Mouse (Mus musculus) embryo, embryonic 9.5 days (tissue): Measurements from ENCODE around the gene Fxyd1.

Experiments
- DNase-seq: peaks from one replicate; pipeline ENCODE4 v3.0.0-alpha.2; 2017; ENCODE audit errors: extremely low spot score

Gene Fxyd1

DNA sequence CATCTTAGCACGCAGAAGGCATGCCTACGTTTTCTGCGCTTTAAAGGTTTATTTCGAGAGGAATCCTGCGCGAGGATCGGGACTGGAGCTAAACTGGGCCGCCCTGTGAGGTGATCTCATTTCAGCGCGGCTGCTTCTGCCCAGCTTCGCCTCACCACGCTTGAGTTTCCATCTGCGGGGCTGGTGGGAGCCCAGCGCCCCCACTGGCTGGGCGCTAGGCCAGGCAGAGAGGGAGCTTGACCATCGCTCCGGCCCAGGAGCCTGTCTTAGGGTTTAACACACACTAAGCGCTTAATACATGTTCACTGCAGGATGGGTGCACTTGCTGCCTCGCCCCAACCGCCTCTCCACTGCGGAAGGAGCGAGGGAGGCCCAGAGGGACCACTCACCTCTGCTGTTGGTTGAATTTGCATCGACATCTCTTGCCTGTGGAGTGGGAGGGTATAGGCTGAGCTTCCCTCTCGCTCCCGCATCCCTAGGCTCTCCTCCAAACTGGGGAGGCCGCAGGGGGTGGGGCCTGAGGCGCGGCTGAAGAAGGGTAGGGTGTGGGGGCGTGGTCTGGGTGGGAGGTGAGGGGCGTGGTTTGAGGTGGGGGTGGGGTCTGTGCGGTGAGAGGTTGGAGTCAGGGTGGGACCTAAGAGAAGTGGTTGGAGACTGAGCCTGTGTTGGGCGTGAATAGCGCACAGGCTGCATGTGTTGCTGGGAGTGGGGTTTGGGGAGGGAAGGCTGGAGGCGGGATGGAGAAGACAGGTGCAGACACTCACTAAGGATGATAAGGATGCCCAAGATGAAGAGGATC lies 4.2 kb downstream of the Fxyd1 start:
- DNase-seq = peak; percentile 58

DNA sequence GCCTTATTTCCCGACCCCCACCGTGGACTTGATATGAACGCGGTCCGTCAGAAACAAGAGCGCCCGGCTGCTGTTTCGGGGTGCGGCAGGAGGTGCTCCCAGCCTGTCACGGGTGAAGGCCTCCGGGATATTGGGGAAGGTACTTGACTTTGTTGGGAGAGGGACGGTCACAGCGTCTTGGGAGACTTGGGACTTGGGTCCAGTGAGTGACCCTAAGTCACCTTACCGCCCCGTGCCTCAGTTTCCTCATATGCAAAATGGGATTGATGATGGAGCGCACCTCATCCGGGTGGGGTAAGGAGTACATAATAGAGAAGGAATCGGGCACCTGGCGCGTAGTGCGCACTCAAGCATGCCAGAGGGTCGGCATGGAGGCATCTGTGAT lies 4.8 kb downstream of the Fxyd1 start:
- DNase-seq = no peak

GRCm38 (mm10) chr7:31051321-31052021 lies 5.5 kb downstream of the Fxyd1 start, which contains the start of gene Fxyd7:
TSS of gene Fxyd7 (minus strand) at chr7:31051467.
- DNase-seq = no peak

DNA sequence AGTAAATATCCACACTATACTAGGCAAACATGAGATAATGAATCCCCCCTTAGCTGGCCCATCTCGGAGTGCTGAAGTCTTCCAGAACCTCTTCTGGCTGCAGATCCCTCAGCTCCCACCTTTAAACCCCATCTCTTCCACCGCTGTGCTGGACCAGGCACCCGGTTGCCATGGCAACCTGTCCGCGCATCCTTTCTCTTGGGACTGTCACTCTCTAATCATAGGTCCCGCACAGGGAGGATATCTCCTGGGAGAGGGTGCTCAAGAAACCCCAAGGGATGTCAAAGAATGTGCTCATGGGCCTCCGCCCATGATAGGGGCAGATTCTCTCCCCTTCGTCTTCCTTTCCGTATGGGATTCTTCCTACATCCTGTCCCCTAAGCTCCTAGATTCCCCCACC lies 6.1 kb downstream of the Fxyd1 start:
- no peak for DNase-seq

- DNase-seq = no peak
Observed at GRCm38 (mm10) chr7:31050487-31050886, 6.5 kb downstream of the Fxyd1 start.

- DNase-seq = no peak
Observed at GRCm38 (mm10) chr7:31049846-31050281, 7.1 kb downstream of the Fxyd1 start.

DNA sequence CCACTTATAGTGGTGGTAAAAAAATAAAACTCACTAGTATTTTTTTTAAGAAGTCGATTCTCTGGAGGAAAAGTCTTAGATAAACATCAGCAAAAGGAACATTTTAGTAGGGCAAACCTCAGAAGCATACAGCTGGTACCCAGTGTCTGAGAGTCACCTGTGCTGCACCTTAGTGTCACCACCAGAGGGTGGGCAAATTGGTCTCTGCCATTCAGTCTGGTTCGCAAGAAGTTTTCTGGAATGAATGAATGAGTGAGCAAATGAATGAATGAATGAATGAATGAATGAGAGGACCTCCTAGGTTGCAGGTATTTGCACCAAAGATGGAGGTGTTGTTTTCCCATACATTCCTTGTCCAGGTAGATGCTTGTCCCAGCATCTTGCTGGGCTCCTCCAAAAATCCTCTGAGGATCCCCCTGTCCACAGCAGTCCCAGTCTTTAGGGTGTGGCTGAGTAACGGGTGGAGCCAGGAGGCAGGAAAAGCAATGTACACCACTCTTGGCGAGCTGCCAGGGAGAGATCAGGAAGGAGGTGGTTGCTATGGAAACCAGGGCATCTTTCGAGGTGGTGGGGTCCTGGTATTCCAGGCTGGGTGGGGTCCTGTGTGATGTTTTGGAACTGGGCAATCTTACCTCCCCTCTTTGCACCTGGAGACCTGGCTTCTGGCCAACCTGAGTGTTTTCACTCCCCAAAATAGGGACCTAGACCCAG lies 7.7 kb downstream of the Fxyd1 start:
- no peak for DNase-seq

DNA sequence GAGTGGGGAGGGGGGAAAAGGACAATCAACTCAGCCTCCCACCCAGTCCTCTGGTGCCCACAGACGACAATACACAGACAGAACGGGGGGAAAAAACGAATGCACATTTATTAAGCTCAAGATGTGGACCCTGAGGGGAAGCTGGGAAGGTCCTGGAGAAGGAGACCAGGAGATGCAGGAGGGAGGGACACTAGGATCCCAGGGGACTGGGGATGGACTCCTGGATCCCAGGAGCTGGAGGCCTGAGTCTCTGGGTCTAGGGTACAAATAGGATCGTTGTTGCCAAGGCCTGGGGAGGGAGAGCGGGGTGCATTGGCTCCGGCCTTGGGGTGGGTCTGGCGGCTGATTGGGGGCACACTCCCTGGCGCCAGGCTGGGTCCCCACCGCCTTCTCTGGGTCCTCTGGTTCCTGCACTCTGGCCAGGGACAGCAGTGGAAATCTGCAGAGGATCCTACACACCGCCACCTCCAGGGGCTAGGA lies 14.5 kb downstream of the Fxyd1 start, which contains the start of gene Fxyd5:
Fxyd5 (minus strand) TSS at position 51 of the 480 bp plus-strand sequence.
- no peak for DNase-seq

GRCm38 (mm10) chr7:31041662-31042315 lies 15.2 kb downstream of the Fxyd1 start:
- no peak for DNase-seq

GRCm38 (mm10) chr7:31041023-31041407 lies 16.0 kb downstream of the Fxyd1 start:
- no peak for DNase-seq

GRCm38 (mm10) chr7:31040281-31041022 lies 16.5 kb downstream of the Fxyd1 start:
- DNase-seq = no peak

DNA sequence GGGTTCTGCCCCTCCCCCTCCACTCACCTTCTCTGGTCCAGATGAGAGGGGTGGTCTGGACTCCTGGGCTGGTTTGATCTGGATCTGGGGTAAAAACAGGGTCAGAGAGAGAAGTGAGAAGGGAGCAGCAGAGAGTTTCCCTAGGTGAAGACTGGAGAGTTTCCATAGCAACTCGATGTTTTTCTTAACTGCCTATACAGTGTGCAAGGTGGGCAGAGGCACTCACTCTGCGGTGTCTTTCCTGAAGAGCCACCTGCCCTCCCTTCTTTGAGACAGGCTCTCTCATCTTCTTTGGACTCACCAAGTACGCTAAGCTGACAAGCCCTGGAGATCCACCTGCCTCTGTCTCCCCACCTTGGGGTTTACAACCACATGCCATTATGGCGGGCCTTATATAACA lies 18.0 kb downstream of the Fxyd1 start:
- no peak for DNase-seq

- DNase-seq = no peak
Observed at GRCm38 (mm10) chr7:31037675-31038074, 19.3 kb downstream of the Fxyd1 start.

DNA sequence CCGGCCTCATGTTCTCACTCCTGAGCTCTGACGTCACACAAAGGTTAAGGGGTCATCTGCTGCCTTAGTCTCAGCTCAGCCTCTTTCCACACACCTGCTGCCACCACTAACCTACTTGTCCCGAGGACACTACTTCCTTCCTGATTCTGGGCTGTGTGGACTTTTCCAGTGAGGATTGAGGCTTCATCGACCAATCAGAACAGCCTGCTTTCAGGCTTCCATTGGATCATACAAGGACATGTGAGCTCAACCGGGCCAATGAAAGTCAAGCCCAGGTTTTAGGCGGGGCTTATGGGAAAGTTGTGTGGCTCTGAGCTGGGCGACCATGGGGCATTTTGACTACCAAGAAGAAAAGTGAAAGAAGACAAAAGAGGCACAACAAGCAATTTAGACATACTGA lies 20.1 kb downstream of the Fxyd1 start:
- DNase-seq = no peak

GRCm38 (mm10) chr7:31035291-31035690 lies 21.7 kb downstream of the Fxyd1 start:
- no peak for DNase-seq

DNA sequence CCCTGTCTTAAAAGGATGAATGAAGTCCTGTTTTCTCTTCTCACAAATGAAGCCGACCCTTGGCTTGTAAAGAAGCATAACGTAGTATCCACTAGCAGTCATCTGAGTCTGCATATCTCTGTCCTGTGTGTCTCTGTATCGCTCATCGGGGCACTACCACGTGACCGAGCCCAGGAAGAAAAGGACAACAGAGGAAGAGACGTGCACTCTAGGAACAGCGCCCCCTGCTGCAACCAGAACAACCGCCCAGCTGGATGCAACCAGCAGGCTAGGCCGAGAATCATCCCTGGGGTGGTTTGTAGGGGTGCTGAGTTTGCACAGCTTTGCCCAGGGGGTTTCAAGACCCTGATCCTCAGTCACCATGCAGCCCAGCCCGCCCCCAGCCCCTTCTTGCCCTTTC lies 22.2 kb downstream of the Fxyd1 start:
- no peak for DNase-seq

GRCm38 (mm10) chr7:31033409-31034165 lies 23.4 kb downstream of the Fxyd1 start:
- no peak for DNase-seq

- no peak for DNase-seq
Observed at GRCm38 (mm10) chr7:31031731-31032130, 25.3 kb downstream of the Fxyd1 start.

DNA sequence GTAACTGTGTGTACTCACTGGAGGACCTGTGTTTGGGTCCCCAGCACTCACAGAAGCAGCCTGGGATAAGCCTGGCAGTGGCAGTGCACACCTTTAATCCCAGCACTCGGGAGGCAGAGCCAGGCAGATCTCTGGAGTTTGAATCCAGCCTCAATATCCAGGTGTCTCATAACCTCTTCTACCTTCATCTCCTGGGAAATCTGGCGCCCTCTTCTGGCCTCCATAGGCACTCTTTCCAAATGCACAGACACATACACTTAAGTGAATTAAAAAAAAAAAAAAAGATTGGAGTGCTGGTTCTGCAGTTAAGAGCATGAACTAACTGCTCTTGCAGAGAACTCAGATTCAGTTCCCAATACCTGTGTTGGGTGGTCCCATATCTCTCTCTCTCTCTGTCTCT lies 26.3 kb downstream of the Fxyd1 start:
- DNase-seq = no peak

DNA sequence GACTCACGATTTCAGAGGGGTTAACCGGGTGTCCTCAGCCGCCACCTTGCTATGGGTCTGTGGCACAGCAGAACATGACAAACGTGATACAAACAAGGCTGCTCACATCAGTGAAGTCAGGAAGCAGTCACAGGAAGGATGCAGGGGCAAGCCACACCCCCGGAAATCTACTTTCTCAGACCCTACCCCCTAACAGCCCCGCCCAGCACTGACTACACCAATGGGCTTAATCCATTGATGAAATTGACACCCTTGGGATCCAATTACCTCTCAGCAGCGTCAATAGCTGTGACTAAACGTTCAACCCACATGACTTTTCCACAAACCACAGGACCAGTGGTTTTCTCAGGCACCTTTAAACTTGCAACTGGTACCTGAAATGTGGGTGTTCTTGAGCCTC lies 28.4 kb downstream of the Fxyd1 start:
- no peak for DNase-seq
